Mouse (Mus musculus): ENCODE results near the gene Ccdc194.

The Ccdc194 gene

DNA sequence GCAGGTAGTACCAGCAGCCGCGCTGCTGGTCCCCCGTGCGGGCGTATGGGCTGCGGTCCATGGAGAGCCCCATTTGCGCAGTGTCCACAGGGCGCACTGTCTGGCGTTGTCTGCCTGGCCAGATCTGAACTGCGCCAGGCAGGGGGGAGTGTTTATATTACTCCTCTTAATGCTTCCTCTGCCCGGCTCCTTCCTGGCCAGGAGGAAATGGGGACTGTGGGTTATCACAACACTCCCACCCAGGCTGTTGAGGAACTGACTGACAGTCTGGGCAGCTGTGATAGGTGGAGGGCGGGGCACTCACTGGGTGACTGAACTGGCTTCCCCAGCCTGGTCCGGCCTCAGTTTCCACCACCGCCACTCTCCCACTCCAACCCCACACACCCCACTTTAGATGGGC lies 13.9 kb downstream of the Ccdc194 start, which contains the start of gene Plvap:
Gene Plvap (minus strand): TSS at position 109 of the 400 bp plus-strand sequence.
- DNase-seq (ENCODE audit: inconsistent ontology term): no peak

GRCm38 (mm10) chr8:71509316-71509715 lies 16.2 kb downstream of the Ccdc194 start:
- no peak for DNase-seq (ENCODE audit: inconsistent ontology term)

- peak; percentile 92 for DNase-seq (ENCODE audit: inconsistent ontology term)
Measured at GRCm38 (mm10) chr8:71507589-71508104, 17.9 kb downstream of the Ccdc194 start.

DNA sequence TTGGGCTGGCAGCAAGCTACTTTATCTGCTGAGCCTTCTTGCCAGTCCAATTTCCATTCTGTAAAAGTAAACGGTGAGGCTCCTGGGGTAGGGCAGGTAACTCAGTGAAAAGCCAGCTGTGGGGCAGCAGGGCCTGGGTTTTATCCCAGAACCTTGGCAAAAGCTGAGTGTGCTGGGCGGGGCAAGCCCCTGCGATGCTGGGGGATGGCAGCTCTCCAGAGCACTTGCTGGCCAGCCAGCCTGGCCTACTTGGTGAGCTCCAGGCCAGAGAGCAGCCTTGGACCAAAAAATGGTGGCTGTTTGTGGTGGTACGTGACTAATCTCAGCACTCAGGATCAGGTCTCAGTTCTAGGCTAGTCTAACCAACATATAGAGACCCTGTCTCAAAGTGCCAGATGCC lies 19.5 kb downstream of the Ccdc194 start:
- no peak for DNase-seq (ENCODE audit: inconsistent ontology term)

- peak; percentile 65 for DNase-seq (ENCODE audit: inconsistent ontology term)
Measured at GRCm38 (mm10) chr8:71505326-71505725, 20.2 kb downstream of the Ccdc194 start.

DNA sequence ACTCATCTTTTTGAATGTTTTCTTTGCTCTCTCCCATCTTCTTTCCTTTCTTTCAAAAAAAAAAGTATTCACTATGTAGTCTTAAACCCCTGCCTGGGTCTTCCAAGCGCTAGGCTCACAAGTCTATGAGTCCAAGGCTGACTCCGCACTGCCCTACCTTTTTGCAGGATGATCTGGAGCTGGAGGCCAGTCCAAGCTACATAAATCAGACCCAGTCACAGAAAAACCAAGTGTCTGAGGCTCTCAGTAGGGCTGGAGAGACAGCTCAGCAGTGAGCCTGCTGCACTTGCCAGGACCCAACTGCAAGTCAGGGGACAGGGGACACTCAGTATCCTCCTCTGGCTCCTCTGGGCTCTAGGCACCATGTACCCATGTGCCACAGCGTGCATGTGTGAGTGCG lies 21.2 kb downstream of the Ccdc194 start:
- no peak for DNase-seq (ENCODE audit: inconsistent ontology term)

GRCm38 (mm10) chr8:71498816-71499690 lies 26.5 kb downstream of the Ccdc194 start:
- DNase-seq (ENCODE audit: inconsistent ontology term): no peak

- no peak for DNase-seq (ENCODE audit: inconsistent ontology term)
Measured at GRCm38 (mm10) chr8:71497881-71498501, 27.5 kb downstream of the Ccdc194 start.

GRCm38 (mm10) chr8:71497077-71497645 lies 28.4 kb downstream of the Ccdc194 start:
- DNase-seq (ENCODE audit: inconsistent ontology term): no peak

- DNase-seq (ENCODE audit: inconsistent ontology term): peak; percentile 98
Measured at GRCm38 (mm10) chr8:71496481-71496880, 29.0 kb downstream of the Ccdc194 start.

- DNase-seq (ENCODE audit: inconsistent ontology term): no peak
Measured at GRCm38 (mm10) chr8:71495811-71496210, 29.7 kb downstream of the Ccdc194 start.

DNA sequence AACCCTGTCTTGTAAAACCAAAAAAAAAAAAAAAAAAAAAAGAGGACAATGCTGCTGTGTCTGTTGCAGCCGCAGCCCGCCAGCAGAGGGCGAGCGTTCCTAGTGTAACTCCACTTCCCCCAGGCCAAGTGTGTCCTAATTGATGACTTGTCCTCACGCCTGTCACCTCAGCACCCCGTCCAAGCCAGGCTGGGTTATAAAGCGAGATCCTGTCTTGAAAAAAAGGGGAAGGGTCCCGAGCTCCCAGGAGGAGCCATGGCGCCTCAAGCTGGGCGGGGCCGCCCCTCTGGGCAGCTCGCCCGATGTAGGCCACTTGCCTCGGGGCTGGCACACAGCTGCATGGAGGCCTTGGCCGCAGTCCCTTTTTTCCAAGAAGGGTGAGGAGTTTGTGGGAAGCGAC lies 30.5 kb downstream of the Ccdc194 start:
- peak; percentile 88 for DNase-seq (ENCODE audit: inconsistent ontology term)

- peak; percentile 95 for DNase-seq (ENCODE audit: inconsistent ontology term)
Measured at GRCm38 (mm10) chr8:71488454-71488853, 37.1 kb downstream of the Ccdc194 start.

- peak; percentile 88 for DNase-seq (ENCODE audit: inconsistent ontology term)
Measured at GRCm38 (mm10) chr8:71487691-71488445, 37.6 kb downstream of the Ccdc194 start, which contains the start of gene Gtpbp3. Gene Gtpbp3, plus strand, starts transcription at chr8:71488103.

DNA sequence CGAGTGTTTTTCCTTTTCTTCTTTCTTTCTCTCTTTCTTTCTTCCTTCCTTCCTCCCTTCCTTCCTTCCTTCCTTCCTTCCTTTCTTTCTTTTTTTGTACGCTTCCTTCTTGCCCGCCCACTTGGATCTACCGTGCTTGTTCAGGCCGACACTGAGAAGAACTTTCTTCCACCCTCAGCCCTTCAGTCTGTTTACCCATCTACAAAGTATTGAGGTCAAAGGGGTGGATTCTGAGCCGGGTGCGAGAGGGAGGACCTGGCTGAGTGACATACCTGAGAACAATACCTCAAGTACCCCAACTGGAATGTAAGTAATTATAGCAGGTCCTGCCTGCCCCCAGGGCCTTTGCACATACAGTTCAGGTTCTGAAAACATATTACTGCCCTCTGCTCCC lies 39.4 kb downstream of the Ccdc194 start:
- DNase-seq (ENCODE audit: inconsistent ontology term): no peak

- peak; percentile 91 for DNase-seq (ENCODE audit: inconsistent ontology term)
Measured at GRCm38 (mm10) chr8:71485142-71486135, 40.1 kb downstream of the Ccdc194 start, which contains the start of gene Ano8. Gene Ano8, minus strand, starts transcription at chr8:71485963.

- DNase-seq (ENCODE audit: inconsistent ontology term): no peak
Measured at GRCm38 (mm10) chr8:71484736-71485135, 40.8 kb downstream of the Ccdc194 start.

GRCm38 (mm10) chr8:71483932-71484331 lies 41.6 kb downstream of the Ccdc194 start:
- no peak for DNase-seq (ENCODE audit: inconsistent ontology term)

DNA sequence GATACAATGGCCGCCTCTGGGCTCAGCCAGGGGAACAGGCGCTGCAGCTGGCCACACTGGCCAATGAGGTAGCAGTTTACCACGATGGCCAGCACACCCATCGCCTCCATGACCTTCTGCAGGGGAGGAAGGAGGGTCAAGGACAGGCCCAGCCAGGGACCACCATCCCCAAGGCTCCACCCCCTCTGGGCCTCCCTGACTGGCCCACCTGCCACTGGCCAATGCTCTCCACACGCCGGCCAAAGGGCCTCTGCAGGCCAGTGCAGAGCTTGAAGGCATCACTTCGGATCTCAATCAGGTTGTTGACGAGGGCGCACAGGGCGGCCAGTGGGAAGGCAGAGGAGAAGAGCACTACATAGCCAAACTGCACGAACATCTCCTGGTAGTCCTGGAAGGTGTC lies 46.6 kb downstream of the Ccdc194 start:
- no peak for DNase-seq (ENCODE audit: inconsistent ontology term)

DNA sequence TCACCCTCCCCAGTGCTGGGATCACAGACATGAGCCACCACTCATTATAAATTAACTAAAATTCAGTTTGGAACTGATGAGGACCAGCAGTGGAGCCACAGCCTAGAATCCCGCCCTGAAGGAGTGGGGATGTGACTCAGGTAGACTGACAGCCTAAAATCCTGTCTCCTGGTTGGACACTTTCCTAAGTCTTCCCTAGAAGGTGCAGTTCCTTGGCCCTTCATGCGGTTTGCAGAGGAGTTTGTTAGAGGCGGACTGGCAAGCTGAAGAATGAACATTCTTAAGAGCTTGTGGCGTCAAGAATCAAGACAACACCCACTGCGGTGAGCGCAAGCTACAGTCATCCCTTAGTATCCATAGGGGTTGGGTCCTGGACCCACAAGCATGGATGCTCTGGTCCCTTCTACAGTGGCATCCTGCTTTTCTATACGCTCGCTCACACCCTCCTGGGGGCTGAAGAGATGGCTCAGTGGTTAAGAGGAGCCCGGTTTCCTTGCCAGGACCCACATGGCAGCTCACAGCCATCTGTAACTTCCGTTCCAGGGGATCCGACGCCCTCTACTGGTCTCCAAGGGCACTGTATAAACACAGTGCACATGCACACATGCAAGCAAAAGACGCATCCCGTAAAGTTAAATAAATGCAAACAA lies 48.2 kb downstream of the Ccdc194 start:
- DNase-seq (ENCODE audit: inconsistent ontology term): no peak

Data from Muller cell, postnatal 12 days (primary cell).